Mouse (Mus musculus) kidney, adult 2 months (tissue): Measurements from ENCODE around the gene Syndig1l.

ENCODE experiments used
- CTCF ChIP-seq: fragments of 200-500 bp; conservative IDR thresholded peaks from 2 replicates; pipeline ENCODE4 v1.5.1; 2011; ENCODE audit warnings: low read depth, mild to moderate bottlenecking, control low read depth, low read length, moderate library complexity, mixed read lengths; ENCODE audit not compliant: insufficient read depth, insufficient read length
- POLR2A ChIP-seq: fragments of 200-500 bp; IDR thresholded peaks from one replicate; pipeline ENCODE4 v1.6.1; 2011; ENCODE audit warnings: low read depth, low read length, control low read depth

- no peak for TF ChIP-seq CTCF
- TF ChIP-seq POLR2A: no peak
Observed at GRCm38 (mm10) chr12:84674666-84675526, 23.7 kb downstream of the Syndig1l start.
